Mouse (Mus musculus) liver, embryonic 15.5 days (tissue): Measurements from ENCODE around the gene Gm11541. TPM values are rescaled to one million over a fixed set of nuclear protein-coding genes. Genes with fewer than 3 reads are reported as not detected.
"Not testable (repeated sequence)": the region's sequence is repeated elsewhere in the genome, so short reads cannot be mapped to it uniquely, and the experiment has no call there.

Experiments
- ATAC-seq: fragments of 200-750 bp; cut with Nextera tagmentation; 2 replicates; pipeline ENCODE4 v1.8.0; 2017; ENCODE audit warnings: moderate number of reproducible peaks, mild to moderate bottlenecking, moderate library complexity; ENCODE audit not compliant: insufficient read depth
- H3K27ac ChIP-seq: fragments of 300-500 bp; sonication (generic); replicated peaks from 2 replicates; pipeline ENCODE4 v1.5.1; 2015; ENCODE audit warnings: mild to moderate bottlenecking, inconsistent platforms
- H3K27me3 ChIP-seq: fragments of 300-500 bp; sonication (generic); 2 replicates; pipeline ENCODE4 v1.6.1; 2015; ENCODE audit warnings: mild to moderate bottlenecking, inconsistent platforms
- H3K36me3 ChIP-seq: fragments of 300-500 bp; sonication (generic); replicated peaks from 2 replicates; pipeline ENCODE4 v1.6.1; 2015; ENCODE audit warnings: moderate library complexity, mild to moderate bottlenecking, inconsistent platforms
- H3K4me1 ChIP-seq: fragments of 300-500 bp; sonication (generic); replicated peaks from 2 replicates; pipeline ENCODE4 v1.6.1; 2015; ENCODE audit warnings: inconsistent platforms
- H3K4me2 ChIP-seq: fragments of 300-500 bp; sonication (generic); 2 replicates; pipeline ENCODE4 v1.6.1; 2015; ENCODE audit warnings: moderate library complexity, mild to moderate bottlenecking, inconsistent platforms
- H3K4me3 ChIP-seq: fragments of 300-500 bp; sonication (generic); replicated peaks from 2 replicates; pipeline ENCODE4 v1.5.1; 2015; ENCODE audit warnings: mild to moderate bottlenecking, inconsistent platforms
- H3K9ac ChIP-seq: fragments of 300-500 bp; sonication (generic); 2 replicates; pipeline ENCODE4 v1.6.1; 2015; ENCODE audit warnings: moderate library complexity, mild to moderate bottlenecking, inconsistent platforms
- H3K9me3 ChIP-seq: fragments of 300-500 bp; sonication (generic); replicated peaks from 2 replicates; pipeline ENCODE4 v1.6.1; 2016; ENCODE audit warnings: inconsistent platforms
- WGBS: fragments of 180-500 bp; shearing (Covaris S2); methylation state at CpG from one replicate; pipeline ENCODE4 v1.1.7; 2015; ENCODE audit warnings: mixed read lengths; ENCODE audit not compliant: insufficient replicate concordance; 5-methylcytosine and 5-hydroxymethylcytosine counted together
- polyA plus RNA-seq: library from polyadenylated mRNA; unstranded; fragments of >200 nt; fragmentation: Nextera tagmentation; extraction: Ambion mirVana; gene quantifications from 2 replicates; pipeline ENCODE4 v1.2.1, GENCODE M21; 2015

Gene Gm11541
- polyA plus RNA-seq, 1 experiment from 2014 or later: not detected

GRCm38 (mm10) chr11:94674984-94675383 is 29.3 kb downstream of the Gm11541 start:
- no peaks in the 10 kb centered on the region for H3K27me3 ChIP-seq
- no peaks in the 10 kb centered on the region for H3K36me3 ChIP-seq
- no peaks in the 10 kb centered on the region for H3K9me3 ChIP-seq
- no peak overlapping the region for H3K4me3 ChIP-seq
- H3K27ac ChIP-seq: no peak overlapping the region
- peaks cover 19% of the 10 kb centered on the region for H3K4me1 ChIP-seq
- no peak overlapping the region for H3K4me2 ChIP-seq
- 69% methylated on average over 5 of the region's 5 CpGs for WGBS
- ATAC-seq: no peak
- no peak overlapping the region for H3K9ac ChIP-seq

- H3K4me1 ChIP-seq: peaks cover 8% of the 10 kb centered on the region; the same call in 1 of the 2 replicates
- no peak overlapping the region for H3K9ac ChIP-seq
- no peaks in the 10 kb centered on the region for H3K27me3 ChIP-seq
- peaks cover 17% of the 10 kb centered on the region for H3K36me3 ChIP-seq
- H3K4me2 ChIP-seq: no peak overlapping the region
- no peak overlapping the region for H3K27ac ChIP-seq
- WGBS: 83% methylated on average over 6 of the region's 6 CpGs
- no peak overlapping the region for H3K4me3 ChIP-seq
- H3K9me3 ChIP-seq: no peaks in the 10 kb centered on the region
- ATAC-seq: no peak
Measured at GRCm38 (mm10) chr11:94665281-94665680, 39.0 kb downstream of the Gm11541 start.

- H3K4me3 ChIP-seq: no peak overlapping the region
- H3K9me3 ChIP-seq: no peaks in the 10 kb centered on the region
- no peak overlapping the region for H3K27ac ChIP-seq
- no peak for ATAC-seq
- H3K4me1 ChIP-seq: peaks cover 12% of the 10 kb centered on the region; the same call in 1 of the 2 replicates
- peaks cover 51% of the 10 kb centered on the region for H3K36me3 ChIP-seq
- no peaks in the 10 kb centered on the region for H3K27me3 ChIP-seq
- H3K9ac ChIP-seq: no peak overlapping the region
- WGBS: 45% methylated on average over 1 of the region's 1 CpGs
- no peak overlapping the region for H3K4me2 ChIP-seq
Measured at GRCm38 (mm10) chr11:94661344-94661743, 43.0 kb downstream of the Gm11541 start.

GRCm38 (mm10) chr11:94653663-94654436 is 50.4 kb downstream of the Gm11541 start, which contains the start of the genes Mrpl27 and Eme1:
TSS of gene Mrpl27 (plus strand) at chr11:94653767.
TSS of gene Eme1 (minus strand) at chr11:94653964.
- under 1% methylated on average over 32 of the region's 32 CpGs for WGBS

GRCm38 (mm10) chr11:94652973-94653372 is 51.3 kb downstream of the Gm11541 start:
- Histone ChIP-seq H3K4me1 (peaks cover 31% of the 10 kb centered on the region), H3K36me3 (peaks cover 53% of the 10 kb centered on the region), H3K4me3 (peak overlapping the region; percentile 88), H3K27ac (no peak overlapping the region), H3K9ac (peak overlapping the region; percentile 71), H3K9me3 (no peaks in the 10 kb centered on the region), H3K27me3 (no peaks in the 10 kb centered on the region), H3K4me2 (peak overlapping the region; percentile 67)
- no peak for ATAC-seq
- 36% methylated on average over 8 of the region's 8 CpGs for WGBS

More at GRCm38 (mm10) chr11:94653663-94654436, 50.4 kb downstream of the Gm11541 start, which contains the start of the genes Mrpl27 and Eme1:
- Histone ChIP-seq H3K4me1 (peaks cover 31% of the 10 kb centered on the region), H3K9me3 (no peaks in the 10 kb centered on the region), H3K9ac (peak within 1 kb of the TSS; percentile 71), H3K4me3 (peak within 1 kb of the TSS; percentile 88), H3K4me2 (peak within 1 kb of the TSS; percentile 67), H3K36me3 (peaks cover 55% of the 10 kb centered on the region), H3K27me3 (no peaks in the 10 kb centered on the region), H3K27ac (peak within 1 kb of the TSS; percentile 92)
- ATAC-seq: peak; percentile 86

GRCm38 (mm10) chr11:94651241-94651640 is 53.1 kb downstream of the Gm11541 start:
- not testable (repeated sequence) for H3K27ac ChIP-seq, ATAC-seq, H3K4me2 ChIP-seq, H3K27me3 ChIP-seq, H3K9ac ChIP-seq, H3K4me3 ChIP-seq, H3K9me3 ChIP-seq
- Histone ChIP-seq H3K36me3 (peaks cover 55% of the 10 kb centered on the region), H3K4me1 (peaks cover 27% of the 10 kb centered on the region)
- WGBS: 79% methylated on average over 5 of the region's 7 CpGs

GRCm38 (mm10) chr11:94646457-94646856 is 57.8 kb downstream of the Gm11541 start:
- H3K27me3 ChIP-seq: no peaks in the 10 kb centered on the region
- WGBS: 89% methylated on average over 4 of the region's 4 CpGs
- H3K36me3 ChIP-seq: peaks cover 94% of the 10 kb centered on the region
- no peaks in the 10 kb centered on the region for H3K4me1 ChIP-seq
- no peak overlapping the region for H3K4me2 ChIP-seq
- no peak overlapping the region for H3K27ac ChIP-seq
- no peak overlapping the region for H3K9ac ChIP-seq
- H3K4me3 ChIP-seq: no peak overlapping the region
- no peak for ATAC-seq
- no peaks in the 10 kb centered on the region for H3K9me3 ChIP-seq

Other genes with a start within 250 kb of the Gm11541 start
- gene Cacna1g, start 230.3 kb downstream of the Gm11541 start, polyA plus RNA-seq: 2.3 and 2.7 TPM in 2 replicates
- not detected in 2 replicates for gene Spata20, start 218.3 kb downstream of the Gm11541 start, polyA plus RNA-seq
- 0.09 and 0.15 TPM in 2 replicates for gene Epn3, start 204.5 kb downstream of the Gm11541 start, polyA plus RNA-seq
- 0.09 TPM in 1 of 2 replicates, not detected in the other for gene Mycbpap, start 182.8 kb downstream of the Gm11541 start, polyA plus RNA-seq
- 1.0 and 1.1 TPM in 2 replicates for gene Rsad1, start 155.2 kb downstream of the Gm11541 start, polyA plus RNA-seq
- gene Chad, start 139.5 kb downstream of the Gm11541 start, polyA plus RNA-seq: 0.22 and 0.38 TPM in 2 replicates
- 1.3 and 1.4 TPM in 2 replicates for gene Acsf2, start 102.6 kb downstream of the Gm11541 start, polyA plus RNA-seq
- gene Lrrc59, start 74.7 kb downstream of the Gm11541 start, polyA plus RNA-seq: 91.3 and 93.2 TPM in 2 replicates
- gene Mrpl27, start 50.7 kb downstream of the Gm11541 start, polyA plus RNA-seq: 54.7 and 59.9 TPM in 2 replicates
- gene Eme1, start 50.5 kb downstream of the Gm11541 start, polyA plus RNA-seq: 11.0 and 13.6 TPM in 2 replicates
- gene Xylt2, start 27.0 kb downstream of the Gm11541 start, polyA plus RNA-seq: 2.8 and 3.7 TPM in 2 replicates
- gene Cdc34b, start 37.3 kb upstream of the Gm11541 start, polyA plus RNA-seq: not detected in 2 replicates
- not detected in 2 replicates for gene Tmem92, start 78.2 kb upstream of the Gm11541 start, polyA plus RNA-seq
- gene Col1a1, start 231.7 kb upstream of the Gm11541 start, polyA plus RNA-seq: 76.5 and 78.2 TPM in 2 replicates